Mouse (Mus musculus) forebrain, embryonic 15.5 days (tissue): ENCODE data around the gene Dnm2. TPM values are rescaled to one million over a fixed set of nuclear protein-coding genes. Genes with fewer than 3 reads are reported as not detected.
"Not testable (repeated sequence)": the region's sequence is repeated elsewhere in the genome, so short reads cannot be mapped to it uniquely, and the experiment has no call there.

Experiments
- ATAC-seq: fragments of 200-750 bp; cut with Nextera tagmentation; replicated peaks from 2 replicates; pipeline ENCODE4 v1.8.0; 2017; ENCODE audit warnings: mild to moderate bottlenecking, moderate TSS enrichment, moderate library complexity
- H3K27ac ChIP-seq: fragments of 300-500 bp; sonication (generic); replicated peaks from 2 replicates; pipeline ENCODE4 v1.5.1; 2015; ENCODE audit warnings: mild to moderate bottlenecking, inconsistent platforms
- H3K27me3 ChIP-seq: fragments of 300-500 bp; sonication (generic); 2 replicates; pipeline ENCODE4 v1.6.1; 2015; ENCODE audit warnings: inconsistent platforms
- H3K36me3 ChIP-seq: fragments of 300-500 bp; sonication (generic); 2 replicates; pipeline ENCODE4 v1.6.1; 2015; ENCODE audit warnings: mild to moderate bottlenecking, inconsistent platforms
- H3K4me1 ChIP-seq: fragments of 300-500 bp; sonication (generic); 2 replicates; pipeline ENCODE4 v1.6.1; 2015; ENCODE audit warnings: inconsistent platforms
- H3K4me2 ChIP-seq: fragments of 300-500 bp; sonication (generic); replicated peaks from 2 replicates; pipeline ENCODE4 v1.6.1; 2015; ENCODE audit warnings: mild to moderate bottlenecking, inconsistent platforms
- H3K4me3 ChIP-seq: fragments of 300-500 bp; sonication (generic); 2 replicates; pipeline ENCODE4 v1.5.1; 2015; ENCODE audit warnings: mild to moderate bottlenecking, inconsistent platforms
- H3K9ac ChIP-seq: fragments of 300-500 bp; sonication (generic); replicated peaks from 2 replicates; pipeline ENCODE4 v1.6.1; 2015; ENCODE audit warnings: mild to moderate bottlenecking, inconsistent platforms
- H3K9me3 ChIP-seq: fragments of 300-500 bp; sonication (generic); 2 replicates; pipeline ENCODE4 v1.6.1; 2016; ENCODE audit warnings: inconsistent platforms
- WGBS: fragments of 180-500 bp; shearing (Covaris S2); methylation state at CpG from one replicate; pipeline ENCODE4 v1.1.7; 2015; ENCODE audit warnings: mixed read lengths; 5-methylcytosine and 5-hydroxymethylcytosine counted together
- polyA plus RNA-seq: library from polyadenylated mRNA; unstranded; fragments of >200 nt; fragmentation: Nextera tagmentation; extraction: Ambion mirVana; gene quantifications from 2 replicates; pipeline ENCODE4 v1.2.1, GENCODE M21; 2015

The Dnm2 gene
- polyA plus RNA-seq, 1 experiment from 2014 or later = 74.7 TPM

DNA sequence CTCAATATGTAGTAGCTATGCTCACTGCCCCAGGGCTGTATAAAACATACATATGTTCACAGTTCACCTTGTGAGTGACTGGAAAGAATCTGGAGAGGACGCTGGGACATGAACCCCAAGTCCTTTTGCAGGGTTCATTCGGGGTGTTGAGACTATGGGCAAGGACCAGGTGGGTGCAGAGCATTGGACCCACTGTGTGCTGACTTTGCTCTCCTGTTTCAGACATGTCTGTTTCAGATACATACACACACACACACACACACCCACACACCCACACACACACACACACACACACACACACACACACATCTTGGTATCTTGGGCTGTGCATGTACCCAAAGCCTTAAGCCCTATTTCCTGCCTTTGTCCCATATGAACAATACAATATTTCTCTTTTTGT, 117.3 kb downstream of the Dnm2 start:
- H3K4me2 ChIP-seq, ATAC-seq, H3K4me1 ChIP-seq, H3K4me3 ChIP-seq, H3K27ac ChIP-seq, H3K9me3 ChIP-seq, H3K27me3 ChIP-seq, H3K36me3 ChIP-seq, H3K9ac ChIP-seq: not testable (repeated sequence)
- WGBS = 92% methylated on average over 2 of the region's 2 CpGs

DNA sequence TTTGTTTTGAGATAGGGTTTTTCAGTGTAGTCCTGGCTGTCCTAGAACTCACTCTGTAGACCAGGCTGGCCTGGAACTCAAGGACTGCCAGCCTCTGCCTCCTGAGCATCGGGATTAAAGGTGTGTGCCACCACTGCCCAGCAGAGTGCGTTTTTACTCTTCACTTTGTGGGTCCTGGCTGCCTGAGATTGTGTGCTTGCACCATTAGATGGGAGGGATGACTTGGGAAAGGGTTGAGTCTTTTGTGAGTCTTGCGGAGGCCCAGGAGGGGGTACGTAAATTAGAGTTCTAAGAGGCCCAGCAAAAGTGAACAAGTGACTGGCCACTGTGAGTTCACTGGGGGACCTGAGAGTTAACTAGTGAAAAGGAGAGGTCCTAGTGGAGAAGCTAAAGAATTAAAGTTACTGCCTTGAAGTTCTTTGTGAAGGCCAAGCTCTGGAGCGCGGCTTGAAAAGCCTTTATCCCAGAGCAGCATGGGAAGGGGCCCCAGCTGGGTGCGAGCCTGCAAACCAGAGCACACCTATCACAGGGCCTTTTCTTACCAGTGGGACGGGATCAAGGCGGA, 120.7 kb downstream of the Dnm2 start:
- peak overlapping the region; percentile 78 for H3K4me3 ChIP-seq
- no peaks in the 10 kb centered on the region for H3K36me3 ChIP-seq
- ATAC-seq = peak; percentile 48
- no peaks in the 10 kb centered on the region for H3K27me3 ChIP-seq
- peaks cover 29% of the 10 kb centered on the region for H3K4me1 ChIP-seq
- H3K27ac ChIP-seq = peak overlapping the region; percentile 99
- WGBS = 2% methylated on average over 9 of the region's 9 CpGs
- H3K9me3 ChIP-seq = no peaks in the 10 kb centered on the region
- H3K9ac ChIP-seq = peak overlapping the region; percentile 56
- peak overlapping the region; percentile 54 for H3K4me2 ChIP-seq

DNA sequence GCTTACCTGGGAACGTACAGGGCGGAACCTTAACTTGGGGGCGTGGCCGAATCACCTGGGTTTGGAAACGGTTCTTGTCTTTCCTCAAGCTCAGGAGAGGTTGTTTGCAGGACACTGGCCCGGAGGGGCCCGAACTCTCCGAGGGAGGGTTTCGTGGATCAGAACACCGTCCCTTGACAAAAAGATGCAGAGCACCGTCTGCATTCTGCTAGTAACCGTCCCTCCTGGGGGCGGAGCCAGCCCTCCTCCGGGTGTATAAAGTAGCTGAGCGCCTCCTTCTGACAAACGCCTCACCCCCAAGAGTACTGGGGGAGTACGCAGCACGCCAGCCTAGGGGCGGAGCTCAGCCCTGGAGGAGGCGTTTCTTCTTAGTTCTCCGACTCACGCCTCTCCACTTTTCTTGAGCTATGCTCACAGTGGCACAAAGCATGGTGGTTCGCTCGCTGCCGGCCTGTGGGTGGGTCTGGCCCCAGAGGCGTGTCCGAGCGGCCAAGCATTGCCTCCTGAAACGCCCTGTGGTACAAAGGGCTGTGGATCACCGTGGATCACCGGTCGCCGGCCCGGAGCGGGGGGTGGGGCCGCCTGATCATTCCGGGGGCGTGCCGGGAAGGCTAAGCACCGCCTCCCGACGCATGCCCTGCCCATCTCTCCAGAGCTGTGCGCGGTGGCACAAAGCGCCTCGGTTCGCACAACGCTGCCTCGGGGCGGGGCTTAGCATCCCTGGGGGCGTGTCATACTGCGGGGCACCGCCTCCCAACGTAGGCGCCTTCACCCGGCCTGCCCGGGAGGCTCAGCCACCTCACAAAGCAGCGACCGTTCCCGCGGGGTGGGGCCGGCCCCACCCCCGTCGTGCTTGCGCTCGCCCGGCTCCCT, 121.4 kb downstream of the Dnm2 start:
- H3K36me3 ChIP-seq = 0 out of 2 replicates have a peak, but pooled peaks cover 3% of the 10 kb centered on the region
- H3K9me3 ChIP-seq = no peaks in the 10 kb centered on the region
- H3K4me1 ChIP-seq = peaks cover 35% of the 10 kb centered on the region
- ATAC-seq = peak; percentile 96
- peak overlapping the region; percentile 56 for H3K9ac ChIP-seq
- peak overlapping the region; percentile 54 for H3K4me2 ChIP-seq
- no peaks in the 10 kb centered on the region for H3K27me3 ChIP-seq
- under 1% methylated on average over 67 of the region's 67 CpGs for WGBS
- H3K27ac ChIP-seq = peak overlapping the region; percentile 99
- peak overlapping the region; percentile 78 for H3K4me3 ChIP-seq

DNA sequence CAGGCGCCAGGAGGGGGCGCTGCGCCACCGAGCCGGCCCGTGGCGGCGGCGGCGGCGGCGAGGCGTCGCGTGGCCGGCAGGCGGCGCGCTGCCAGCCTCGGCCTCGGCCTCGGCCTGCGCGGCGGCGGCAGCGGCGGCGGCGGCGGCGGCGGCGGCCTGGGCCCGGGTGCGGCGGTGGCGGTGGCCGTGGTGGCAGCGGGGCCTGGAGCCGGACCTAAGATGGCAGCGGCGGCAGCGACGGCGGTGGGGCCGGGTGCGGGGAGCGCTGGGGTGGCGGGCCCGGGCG, 122.0 kb downstream of the Dnm2 start, which contains the start of gene Carm1:
Carm1 (plus strand) TSS at position 106 of the 286 bp plus-strand sequence.
- Histone ChIP-seq H3K4me3 (peak within 1 kb of the TSS; percentile 78), H3K9ac (peak within 1 kb of the TSS; percentile 96), H3K4me2 (peak within 1 kb of the TSS; percentile 83), H3K27me3 (no peaks in the 10 kb centered on the region), H3K4me1 (peaks cover 38% of the 10 kb centered on the region), H3K27ac (peak within 1 kb of the TSS; percentile 99), H3K36me3 (0 out of 2 replicates have a peak, but pooled peaks cover 3% of the 10 kb centered on the region), H3K9me3 (no peaks in the 10 kb centered on the region)
- WGBS = under 1% methylated on average over 36 of the region's 52 CpGs
- no peak for ATAC-seq

GRCm38 (mm10) chr9:21547075-21547941, 122.6 kb downstream of the Dnm2 start:
- peak overlapping the region; percentile 78 for H3K4me3 ChIP-seq
- peak overlapping the region; percentile 96 for H3K9ac ChIP-seq
- H3K4me1 ChIP-seq = peaks cover 38% of the 10 kb centered on the region
- 0 out of 2 replicates have a peak, but pooled peaks cover 4% of the 10 kb centered on the region for H3K36me3 ChIP-seq
- no peaks in the 10 kb centered on the region for H3K9me3 ChIP-seq
- peak overlapping the region; percentile 99 for H3K27ac ChIP-seq
- H3K27me3 ChIP-seq = no peaks in the 10 kb centered on the region
- ATAC-seq = peak; percentile 17
- H3K4me2 ChIP-seq = peak overlapping the region; percentile 83
- whole genome bisulfite sequencing = under 1% methylated on average over 49 of the region's 66 CpGs

GRCm38 (mm10) chr9:21551049-21551448, 126.3 kb downstream of the Dnm2 start:
- 98% methylated on average over 2 of the region's 2 CpGs for WGBS
- Histone ChIP-seq H3K36me3 (0 out of 2 replicates have a peak, but pooled peaks cover 9% of the 10 kb centered on the region), H3K4me1 (peaks cover 29% of the 10 kb centered on the region), H3K27me3 (no peaks in the 10 kb centered on the region), H3K4me3 (no peak overlapping the region), H3K9ac (no peak overlapping the region), H3K4me2 (no peak overlapping the region), H3K9me3 (no peaks in the 10 kb centered on the region), H3K27ac (no peak overlapping the region)
- ATAC-seq = no peak

- 96% methylated on average over 6 of the region's 6 CpGs for WGBS
- no peak overlapping the region for H3K4me3 ChIP-seq
Observed at GRCm38 (mm10) chr9:21553607-21554273, 129.0 kb downstream of the Dnm2 start.

DNA sequence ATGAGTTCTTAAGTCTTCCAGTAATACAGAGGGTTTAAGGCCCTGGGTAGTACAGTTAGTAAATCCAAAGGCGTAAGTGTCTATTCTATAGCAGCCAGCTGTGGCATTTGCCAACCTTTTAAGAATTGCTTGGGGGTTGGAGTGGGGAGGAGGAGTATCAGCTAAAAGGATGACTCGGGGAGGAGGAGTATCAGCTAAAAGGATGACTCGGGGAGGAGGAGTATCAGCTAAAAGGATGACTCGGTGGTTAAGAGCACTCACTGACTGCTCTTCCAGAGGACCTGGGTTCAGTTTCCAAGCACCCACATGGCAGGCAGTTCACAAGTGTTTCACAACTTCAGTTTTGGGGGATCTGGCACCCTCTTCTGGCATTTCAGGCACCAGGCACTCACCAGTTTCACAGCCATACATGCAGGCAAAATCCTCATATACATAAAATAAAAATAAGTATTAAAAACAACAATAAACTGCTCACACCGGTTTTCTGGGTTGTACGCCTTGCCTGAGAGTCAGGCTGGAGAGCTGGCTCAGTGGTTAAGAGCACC, 130.6 kb downstream of the Dnm2 start:
- no peaks in the 10 kb centered on the region for H3K9me3 ChIP-seq
- H3K36me3 ChIP-seq = 0 out of 2 replicates have a peak, but pooled peaks cover 9% of the 10 kb centered on the region
- ATAC-seq = no peak

More at GRCm38 (mm10) chr9:21553607-21554273, 129.0 kb downstream of the Dnm2 start:
- H3K9ac ChIP-seq = no peak overlapping the region
- ATAC-seq = no peak
- H3K36me3 ChIP-seq = 0 out of 2 replicates have a peak, but pooled peaks cover 9% of the 10 kb centered on the region
- no peak overlapping the region for H3K4me2 ChIP-seq
- H3K27ac ChIP-seq = no peak overlapping the region
- H3K27me3 ChIP-seq = no peaks in the 10 kb centered on the region
- H3K4me1 ChIP-seq = peaks cover 19% of the 10 kb centered on the region
- no peaks in the 10 kb centered on the region for H3K9me3 ChIP-seq

GRCm38 (mm10) chr9:21556996-21557395, 132.3 kb downstream of the Dnm2 start:
- H3K4me2 ChIP-seq = no peak overlapping the region
- H3K4me3 ChIP-seq = no peak overlapping the region
- no peaks in the 10 kb centered on the region for H3K27me3 ChIP-seq
- no peaks in the 10 kb centered on the region for H3K4me1 ChIP-seq
- H3K36me3 ChIP-seq = 0 out of 2 replicates have a peak, but pooled peaks cover 5% of the 10 kb centered on the region
- no peak for ATAC-seq
- WGBS = 93% methylated on average over 2 of the region's 2 CpGs
- H3K27ac ChIP-seq = no peak overlapping the region
- H3K9ac ChIP-seq = no peak overlapping the region
- no peaks in the 10 kb centered on the region for H3K9me3 ChIP-seq

More for the DNA sequence above, 130.6 kb downstream of the Dnm2 start:
- Histone ChIP-seq H3K4me3 (no peak overlapping the region), H3K27ac (no peak overlapping the region), H3K9ac (no peak overlapping the region), H3K27me3 (no peaks in the 10 kb centered on the region), H3K4me1 (0 out of 2 replicates have a peak, but pooled peaks cover 10% of the 10 kb centered on the region), H3K4me2 (no peak overlapping the region)
- WGBS = 89% methylated on average over 6 of the region's 6 CpGs
